Comparison of ENCODE assay signal across 14 mouse cellular contexts in the genomic region with DNA sequence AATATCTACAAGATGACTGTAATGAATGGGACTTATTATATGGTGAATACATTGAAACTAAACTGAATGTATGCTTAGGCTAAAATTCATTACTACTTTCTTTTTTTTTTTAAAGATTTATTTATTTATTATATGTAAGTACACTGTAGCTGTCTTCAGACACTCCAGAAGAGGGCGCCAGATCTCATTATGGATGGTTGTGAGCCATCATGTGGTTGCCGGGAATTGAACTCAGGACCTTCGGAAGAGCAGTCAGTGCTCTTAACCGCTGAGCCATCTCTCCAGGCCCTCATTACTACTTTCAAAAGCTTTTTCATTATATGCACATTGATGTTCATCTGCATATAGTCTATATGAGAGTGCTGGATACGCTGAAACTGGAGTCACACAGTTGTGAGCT. TPM values are rescaled to one million over a fixed set of nuclear protein-coding genes. Genes with fewer than 3 reads are reported as not detected.
"Had no signal": no experiment of that assay in that cellular context is flagged by ENCODE, and none has a peak within 500 bp of the region (broad histone marks: within the 10 kb centered on the region; RNA-seq: fewer than 3 reads in every experiment).

No protein-coding gene starts in this region.

RNA-seq across cellular contexts. Expression of a gene that starts 54.3 kb away (rescaled TPM):
- total RNA-seq: megakaryocyte, adult 5-6 weeks; megakaryocyte-erythroid progenitor cell, adult 5-6 weeks had no signal
- polyA plus RNA-seq: lung, embryonic 14.5 days; lung, embryonic 16.5 days; midbrain, embryonic 10.5 days; midbrain, embryonic 13.5 days; midbrain, embryonic 15.5 days; myocyte; neural tube, embryonic 11.5 days; neural tube, embryonic 13.5 days; neural tube, embryonic 15.5 days; small intestine, adult 2 months; stomach, embryonic 14.5 days; thymus, postnatal 0 days had no signal
